Mouse (Mus musculus) cortical plate, adult 2 months (tissue): Measurements from ENCODE around the gene Lgi1.

ENCODE experiments used
- CTCF ChIP-seq: fragments of 200-500 bp; IDR thresholded peaks from 2 replicates; pipeline ENCODE4 v1.5.1; 2011; ENCODE audit warnings: mild to moderate bottlenecking, control low read depth, low read length; ENCODE audit not compliant: insufficient read depth; ENCODE audit errors: extremely low read depth
- POLR2A ChIP-seq: fragments of 200-500 bp; IDR thresholded peaks from 2 replicates; pipeline ENCODE4 v1.6.1; 2011; ENCODE audit warnings: mild to moderate bottlenecking, low read length, control low read depth; ENCODE audit not compliant: insufficient read depth; ENCODE audit errors: extremely low read depth

GRCm38 (mm10) chr19:38324147-38325028 is 60.1 kb downstream of the Lgi1 start:
- TF ChIP-seq CTCF (peak; percentile 55), POLR2A (no peak)
